Mouse (Mus musculus) thymus, adult 2 months (tissue): Measurements from ENCODE around the gene Lcp2. TPM values are rescaled to one million over a fixed set of nuclear protein-coding genes. Genes with fewer than 3 reads are reported as not detected.
A peak's percentile ranks its signal among the peaks of the same experiment; 100 is the strongest.

Source experiments
- DNase-seq: peaks from one replicate; pipeline ENCODE4 v3.0.0; 2021
- H3K27ac ChIP-seq: fragments of 200-500 bp; 2 replicates; pipeline ENCODE4 v1.5.1; 2012; ENCODE audit warnings: low read length, control low read depth; ENCODE audit not compliant: control insufficient read depth, insufficient read depth
- H3K27me3 ChIP-seq: fragments of 200-500 bp; 2 replicates; pipeline ENCODE4 v1.6.1; 2012; ENCODE audit warnings: mild to moderate bottlenecking, low read length, moderate library complexity, mixed read lengths; ENCODE audit not compliant: control insufficient read depth, insufficient read depth
- H3K36me3 ChIP-seq: fragments of 200-500 bp; 2 replicates; pipeline ENCODE4 v1.6.1; 2012; ENCODE audit warnings: mild to moderate bottlenecking, low read length, moderate library complexity; ENCODE audit not compliant: control insufficient read depth, insufficient read depth
- H3K4me1 ChIP-seq: fragments of 200-500 bp; replicated peaks from 2 replicates; pipeline ENCODE4 v1.6.1; 2012; ENCODE audit warnings: low read length; ENCODE audit not compliant: control insufficient read depth, insufficient read depth
- H3K4me3 ChIP-seq: fragments of 200-500 bp; 2 replicates; pipeline ENCODE4 v1.5.1; 2012; ENCODE audit warnings: mild to moderate bottlenecking, low read length, control low read depth, moderate library complexity; ENCODE audit not compliant: control insufficient read depth, insufficient read depth
- CTCF ChIP-seq: fragments of 200-500 bp; IDR thresholded peaks from 2 replicates; pipeline ENCODE4 v1.5.1; 2012; ENCODE audit warnings: mild to moderate bottlenecking, control low read depth, low read length, moderate library complexity, borderline replicate concordance; ENCODE audit not compliant: control insufficient read depth, poor library complexity, insufficient read depth; ENCODE audit errors: extremely low read depth
- POLR2A ChIP-seq: fragments of 200-500 bp; IDR thresholded peaks from 2 replicates; pipeline ENCODE4 v1.6.1; 2012; ENCODE audit warnings: mild to moderate bottlenecking, low read length, control low read depth, moderate library complexity; ENCODE audit not compliant: control insufficient read depth, poor library complexity, insufficient read depth; ENCODE audit errors: extremely low read depth
- WGBS: fragments of 180-500 bp; shearing (Covaris S2); methylation state at CpG from one replicate; pipeline ENCODE4 v1.1.7; 2018; 5-methylcytosine and 5-hydroxymethylcytosine counted together
- polyA plus RNA-seq: library from polyadenylated mRNA; depleted of rRNA; stranded (reverse); fragments of >200 nt; gene quantifications from 2 replicates; pipeline ENCODE4 v1.2.3, GENCODE M21; 2012

Gene Lcp2
- polyA plus RNA-seq, 1 experiment: 153 TPM

- TF ChIP-seq POLR2A: no peak
- TF ChIP-seq CTCF: no peak
- no peak within 1 kb of the TSS for H3K4me3 ChIP-seq
- peaks cover 3% of the 10 kb centered on the region; the same call in 1 of the 2 replicates for H3K36me3 ChIP-seq
- no peaks in the 10 kb centered on the region for H3K27me3 ChIP-seq
- no peak within 1 kb of the TSS for H3K27ac ChIP-seq
- DNase-seq: peak; percentile 39
- WGBS: 95% methylated on average over 10 of the region's 10 CpGs
- no peaks in the 10 kb centered on the region for H3K4me1 ChIP-seq
Observed at GRCm38 (mm10) chr11:34098422-34098821, 51.7 kb downstream of the Lcp2 start, which contains the start of gene 4930469K13Rik. Gene 4930469K13Rik (minus strand): TSS chr11:34098554.

- Histone ChIP-seq H3K36me3 (no peaks in the 10 kb centered on the region), H3K4me3 (no peak overlapping the region), H3K4me1 (no peaks in the 10 kb centered on the region), H3K27ac (no peak overlapping the region), H3K27me3 (no peaks in the 10 kb centered on the region)
- DNase-seq: no peak
- TF ChIP-seq CTCF (no peak), POLR2A (no peak)
- WGBS: 86% methylated on average over 4 of the region's 4 CpGs
Observed at GRCm38 (mm10) chr11:34101827-34102226, 55.1 kb downstream of the Lcp2 start.

GRCm38 (mm10) chr11:34104919-34105318 is 58.2 kb downstream of the Lcp2 start:
- 96% methylated on average over 1 of the region's 1 CpGs for WGBS
- no peaks in the 10 kb centered on the region for H3K4me1 ChIP-seq
- no peaks in the 10 kb centered on the region for H3K36me3 ChIP-seq
- TF ChIP-seq CTCF (no peak), POLR2A (no peak)
- H3K27ac ChIP-seq: no peak overlapping the region
- H3K4me3 ChIP-seq: no peak overlapping the region
- no peak for DNase-seq
- H3K27me3 ChIP-seq: no peaks in the 10 kb centered on the region

- H3K4me1 ChIP-seq: no peaks in the 10 kb centered on the region
- TF ChIP-seq CTCF (no peak), POLR2A (no peak)
- no peak overlapping the region for H3K27ac ChIP-seq
- no peaks in the 10 kb centered on the region for H3K36me3 ChIP-seq
- 94% methylated on average over 1 of the region's 1 CpGs for WGBS
- no peaks in the 10 kb centered on the region for H3K27me3 ChIP-seq
- no peak overlapping the region for H3K4me3 ChIP-seq
- no peak for DNase-seq
Observed at GRCm38 (mm10) chr11:34109260-34109659, 62.5 kb downstream of the Lcp2 start.

- TF ChIP-seq CTCF (no peak), POLR2A (no peak)
- Histone ChIP-seq H3K27ac (no peak overlapping the region), H3K36me3 (no peaks in the 10 kb centered on the region), H3K27me3 (no peaks in the 10 kb centered on the region), H3K4me1 (peaks cover 5% of the 10 kb centered on the region), H3K4me3 (no peak overlapping the region)
- no peak for DNase-seq
- 69% methylated on average over 7 of the region's 7 CpGs for WGBS
Observed at GRCm38 (mm10) chr11:34111940-34112339, 65.2 kb downstream of the Lcp2 start.

- H3K36me3 ChIP-seq: no peaks in the 10 kb centered on the region
- no peak for DNase-seq
- H3K4me3 ChIP-seq: no peak overlapping the region
- H3K4me1 ChIP-seq: peaks cover 5% of the 10 kb centered on the region
- WGBS: 95% methylated on average over 4 of the region's 4 CpGs
- no peaks in the 10 kb centered on the region for H3K27me3 ChIP-seq
- TF ChIP-seq CTCF: no peak
- TF ChIP-seq POLR2A: no peak
- no peak overlapping the region for H3K27ac ChIP-seq
Observed at GRCm38 (mm10) chr11:34112781-34113380, 66.2 kb downstream of the Lcp2 start.

GRCm38 (mm10) chr11:34113760-34114159 is 67.0 kb downstream of the Lcp2 start:
- TF ChIP-seq CTCF (no peak), POLR2A (no peak)
- Histone ChIP-seq H3K4me1 (peaks cover 5% of the 10 kb centered on the region), H3K27me3 (no peaks in the 10 kb centered on the region), H3K36me3 (no peaks in the 10 kb centered on the region), H3K27ac (no peak overlapping the region), H3K4me3 (no peak overlapping the region)
- 88% methylated on average over 2 of the region's 2 CpGs for WGBS
- no peak for DNase-seq
